Mouse (Mus musculus) ES-CJ7 (cell line): Measurements from ENCODE around the gene 9930111J21Rik2.
"Not testable (repeated sequence)": the region's sequence is repeated elsewhere in the genome, so short reads cannot be mapped to it uniquely, and the experiment has no call there.

Experiments used
- DNase-seq: peaks from one replicate; pipeline ENCODE4 v3.0.0; 2011; ENCODE audit warnings: low read depth, low spot score

9930111J21Rik2 gene

GRCm38 (mm10) chr11:49051093-49051891 is at the start of gene 9930111J21Rik2:
Gene 9930111J21Rik2, minus strand, starts transcription at chr11:49051242.
- not testable (repeated sequence) for DNase-seq

GRCm38 (mm10) chr11:49100409-49100808 is 49.4 kb upstream of the 9930111J21Rik2 start:
- peak; percentile 15 for DNase-seq

- DNase-seq = no peak
Observed at GRCm38 (mm10) chr11:49095367-49095766, 44.3 kb upstream of the 9930111J21Rik2 start.

- DNase-seq = no peak
Observed at GRCm38 (mm10) chr11:49093861-49094660, 43.0 kb upstream of the 9930111J21Rik2 start.

- DNase-seq = no peak
Observed at GRCm38 (mm10) chr11:49092786-49093185, 41.7 kb upstream of the 9930111J21Rik2 start.

GRCm38 (mm10) chr11:49092053-49092586 is 41.1 kb upstream of the 9930111J21Rik2 start:
- no peak for DNase-seq

GRCm38 (mm10) chr11:49091171-49091570 is 40.1 kb upstream of the 9930111J21Rik2 start:
- no peak for DNase-seq

GRCm38 (mm10) chr11:49090551-49090950 is 39.5 kb upstream of the 9930111J21Rik2 start:
- DNase-seq = no peak

GRCm38 (mm10) chr11:49089735-49090507 is 38.9 kb upstream of the 9930111J21Rik2 start:
- peak; percentile 25 for DNase-seq

GRCm38 (mm10) chr11:49088990-49089652 is 38.1 kb upstream of the 9930111J21Rik2 start:
- DNase-seq = no peak

- peak; percentile 36 for DNase-seq
Observed at GRCm38 (mm10) chr11:49087830-49088616, 37.0 kb upstream of the 9930111J21Rik2 start.

- no peak for DNase-seq
Observed at GRCm38 (mm10) chr11:49086858-49087361, 35.9 kb upstream of the 9930111J21Rik2 start.

GRCm38 (mm10) chr11:49084875-49085274 is 33.8 kb upstream of the 9930111J21Rik2 start:
- DNase-seq = no peak

- DNase-seq = no peak
Observed at GRCm38 (mm10) chr11:49084385-49084784, 33.3 kb upstream of the 9930111J21Rik2 start.

GRCm38 (mm10) chr11:49083808-49084207 is 32.8 kb upstream of the 9930111J21Rik2 start:
- DNase-seq = no peak

GRCm38 (mm10) chr11:49083146-49083545 is 32.1 kb upstream of the 9930111J21Rik2 start:
- no peak for DNase-seq

- DNase-seq = no peak
Observed at GRCm38 (mm10) chr11:49081886-49082285, 30.8 kb upstream of the 9930111J21Rik2 start.

GRCm38 (mm10) chr11:49081356-49081755 is 30.3 kb upstream of the 9930111J21Rik2 start:
- DNase-seq = no peak

GRCm38 (mm10) chr11:49080636-49081035 is 29.6 kb upstream of the 9930111J21Rik2 start:
- DNase-seq = no peak

- DNase-seq = no peak
Observed at GRCm38 (mm10) chr11:49078719-49079118, 27.7 kb upstream of the 9930111J21Rik2 start.
